Mouse (Mus musculus) skeletal muscle tissue, adult 2 months (tissue): ENCODE measurements at regions not wholly inside any gene's neighbourhood (a gene's known extent, or its start where the extent isn't known, plus 50 kb on each side); places are given as distances from the start of the nearest gene placed in this dataset.

Experiments used
- DNase-seq: peaks from one replicate; pipeline ENCODE4 v3.0.0-alpha.2; 2012; ENCODE audit warnings: low read depth, low spot score

GRCm38 (mm10) chr6:36313586-36313985, 74.3 kb upstream of the Chrm2 start:
- no peak for DNase-seq
